Mouse (Mus musculus) urinary bladder, postnatal 25 days (tissue): Measurements from ENCODE around the gene Lce6a.

Experiments
- DNase-seq: peaks from one replicate; pipeline ENCODE4 v3.0.0; 2022; ENCODE audit warnings: low spot score

Gene Lce6a

DNA sequence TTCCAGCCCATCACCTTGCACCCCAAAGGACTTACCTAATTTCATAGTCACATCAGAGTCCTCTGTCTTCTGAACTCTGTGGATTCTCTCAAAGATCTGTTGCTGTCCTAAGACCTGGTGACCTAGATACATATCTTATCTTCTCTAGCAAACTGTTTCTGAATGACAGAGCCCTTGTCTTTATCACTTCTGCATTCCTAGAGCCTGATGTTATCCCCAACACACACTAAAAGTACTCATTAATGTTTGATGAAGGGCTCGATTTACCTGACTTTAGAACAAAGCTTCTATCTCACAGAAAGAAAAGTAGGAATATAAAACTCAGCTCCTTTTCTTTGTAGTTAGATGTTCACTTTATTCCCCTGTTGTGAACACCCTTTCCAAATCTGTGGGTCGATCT, at the start of gene Lce6a:
Gene Lce6a (minus strand): TSS at position 101 of the 400 bp plus-strand sequence.
- no peak for DNase-seq

DNA sequence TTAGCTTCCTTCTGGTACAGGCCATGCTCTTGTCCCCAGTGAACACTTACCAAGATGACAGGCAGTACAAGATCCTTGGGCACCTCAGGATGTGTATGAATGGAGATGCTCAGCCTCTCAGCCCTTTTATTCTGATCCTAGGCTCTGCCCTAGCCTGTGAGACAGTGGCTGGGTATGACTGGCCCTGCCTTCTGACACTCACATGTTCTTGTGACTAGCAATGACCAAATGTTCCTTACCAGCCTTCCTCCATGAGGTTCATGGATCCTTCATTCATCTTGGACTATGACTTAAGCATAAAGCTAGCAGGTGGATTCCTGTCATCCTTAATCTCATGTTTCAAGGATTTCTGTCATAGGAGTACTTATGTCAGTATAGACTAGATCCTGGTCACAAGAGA, 48.8 kb upstream of the Lce6a start, which contains the start of gene Lce1a2:
Gene Lce1a2 (minus strand): TSS at position 101 of the 400 bp plus-strand sequence.
- DNase-seq = no peak

DNA sequence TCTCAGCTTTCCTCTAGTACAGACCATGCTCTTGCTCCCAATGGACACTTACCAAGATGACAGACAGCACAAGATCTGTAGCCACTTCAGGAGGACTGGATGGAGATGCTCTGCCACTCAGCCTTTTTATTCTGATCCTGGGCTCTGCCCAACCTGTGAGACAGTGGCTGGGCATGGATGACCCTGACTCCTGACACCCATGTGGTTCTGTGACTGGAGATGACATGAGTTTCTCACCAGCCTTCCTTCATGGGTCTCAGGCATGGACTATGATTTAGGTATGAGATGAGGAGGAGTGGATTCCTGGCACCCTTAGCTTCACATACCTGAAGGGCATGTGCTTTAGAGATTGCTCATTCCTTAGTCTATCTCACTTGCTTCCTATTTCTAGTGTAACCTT, 35.4 kb upstream of the Lce6a start, which contains the start of gene Lce1b:
Gene Lce1b (minus strand): TSS at position 101 of the 400 bp plus-strand sequence.
- DNase-seq = no peak

DNA sequence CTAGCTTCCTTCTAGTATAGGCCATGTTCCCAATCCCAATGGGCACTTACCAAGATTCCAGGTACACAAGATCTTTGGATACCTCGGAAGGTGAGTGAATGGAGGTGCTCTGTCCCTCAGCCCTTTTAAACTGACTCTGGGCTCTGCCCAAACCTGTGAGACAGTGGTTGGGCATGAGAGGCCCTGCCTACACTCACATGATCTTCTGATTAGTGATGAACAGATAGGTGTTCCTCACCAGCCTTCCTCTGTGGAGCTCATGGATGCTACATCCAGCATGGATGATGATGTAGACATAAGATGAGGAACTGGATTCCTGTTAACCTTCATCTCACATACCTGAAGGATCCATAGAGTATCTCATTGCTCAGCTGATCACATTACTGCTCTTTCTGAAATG, 26.7 kb upstream of the Lce6a start, which contains the start of gene Lce1a1:
Gene Lce1a1 (minus strand): TSS at position 101 of the 400 bp plus-strand sequence.
- DNase-seq = no peak

DNA sequence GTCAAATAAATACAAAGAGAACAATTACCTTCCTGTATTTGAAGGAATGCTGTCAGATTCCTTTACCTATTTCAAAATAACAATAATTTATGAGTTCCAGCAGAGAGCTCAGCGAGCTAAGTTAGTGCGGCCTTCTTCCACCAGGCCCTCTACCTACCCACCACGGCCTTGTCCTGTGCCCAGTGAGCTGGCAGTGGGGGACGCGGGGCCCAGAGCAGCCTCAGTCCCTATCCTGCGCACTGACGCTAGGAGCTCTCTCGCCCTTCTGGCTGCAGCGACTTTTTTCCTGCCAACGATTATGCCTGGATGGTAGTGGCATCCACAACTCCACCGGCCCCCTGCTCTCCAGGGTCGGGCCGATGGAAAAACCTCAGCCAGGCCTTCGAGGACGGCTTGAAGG, 18.4 kb upstream of the Lce6a start:
- no peak for DNase-seq

GRCm38 (mm10) chr3:92638653-92638991, 17.2 kb upstream of the Lce6a start:
- no peak for DNase-seq

DNA sequence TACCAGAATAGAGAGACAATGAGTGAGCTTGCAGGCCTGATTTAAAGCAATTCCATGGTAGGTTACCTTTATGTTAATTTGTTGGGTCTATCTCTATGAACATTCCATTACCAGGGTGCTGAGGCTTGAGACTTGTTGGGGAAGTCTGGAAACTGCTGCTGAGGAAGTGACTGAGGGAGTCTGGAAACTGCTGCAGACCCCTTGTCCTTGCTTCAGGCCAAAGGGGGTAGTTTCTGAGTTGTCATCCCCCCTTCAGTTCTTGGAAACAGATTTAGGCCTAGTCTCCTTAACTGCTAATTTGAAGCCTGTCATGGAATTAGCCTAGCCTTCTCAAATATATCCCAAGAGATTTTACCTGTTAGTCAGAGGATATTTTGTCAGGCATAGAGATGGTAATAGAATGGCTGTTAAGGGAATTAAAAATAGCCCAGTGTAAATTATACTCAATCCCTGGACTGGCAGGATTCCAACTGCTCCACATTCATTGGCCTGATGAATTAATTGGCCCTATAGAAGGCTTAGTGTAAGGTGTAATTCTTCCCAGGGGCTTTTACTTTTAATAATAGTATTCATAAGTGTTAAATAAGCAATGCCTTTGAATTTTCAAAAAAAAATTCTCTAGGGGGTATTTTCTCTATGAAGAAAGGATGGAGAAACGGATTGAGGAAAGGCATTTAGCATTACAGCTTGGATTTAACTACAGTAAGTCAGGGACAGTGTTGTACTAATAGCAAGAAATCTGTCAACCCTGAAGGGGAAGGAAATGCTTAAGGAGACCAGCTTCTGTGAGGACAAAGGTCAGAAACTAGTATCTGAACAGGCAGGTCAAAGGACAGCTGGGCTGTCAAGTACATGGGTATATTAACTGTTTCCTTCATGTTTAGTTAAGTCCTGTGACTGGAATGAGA, 16.5 kb upstream of the Lce6a start:
- no peak for DNase-seq

DNA sequence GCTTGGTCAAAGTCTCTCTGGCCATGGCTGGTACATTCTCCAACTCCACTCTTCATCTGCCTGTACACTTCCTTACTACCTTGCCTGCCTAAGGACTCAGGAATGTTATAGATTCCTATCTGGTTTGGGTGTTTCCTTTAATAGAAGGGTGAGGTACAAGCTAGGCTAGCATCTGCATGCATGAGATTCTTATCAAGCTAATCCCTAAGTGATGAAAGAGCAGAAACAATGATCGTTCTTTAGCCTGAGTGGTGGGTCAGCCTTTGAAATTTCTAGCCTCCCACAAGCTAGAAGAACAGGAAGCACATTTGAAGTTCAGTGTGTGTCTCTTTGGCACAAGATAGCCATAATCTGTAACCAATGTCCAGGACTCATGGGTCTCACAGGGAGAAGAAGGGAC, 11.7 kb downstream of the Lce6a start:
- no peak for DNase-seq

GRCm38 (mm10) chr3:92607392-92607791, 14.1 kb downstream of the Lce6a start, which contains the start of gene 2210017I01Rik:
2210017I01Rik (minus strand) TSS chr3:92607492.
- no peak for DNase-seq

DNA sequence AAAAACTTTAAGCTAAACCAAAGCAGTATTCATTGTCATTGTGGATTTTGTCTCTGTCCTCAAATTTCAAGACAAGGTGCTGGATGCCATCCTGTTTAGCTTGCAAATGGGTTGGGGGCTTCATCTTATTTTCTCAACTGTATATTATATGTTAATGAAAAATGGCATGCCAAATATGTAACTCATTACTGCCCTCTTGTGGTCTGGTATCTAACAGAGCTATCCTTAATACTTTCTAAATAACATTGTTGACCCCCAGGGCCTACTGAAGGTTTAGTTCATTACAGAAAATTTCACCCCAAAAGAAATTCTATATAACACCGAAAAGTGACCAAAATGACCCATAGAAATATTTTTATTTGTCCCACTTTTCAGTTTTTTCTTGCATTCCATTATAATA, 19.3 kb downstream of the Lce6a start:
- DNase-seq = no peak

GRCm38 (mm10) chr3:92600456-92600855, 21.0 kb downstream of the Lce6a start:
- no peak for DNase-seq

GRCm38 (mm10) chr3:92599973-92600372, 21.5 kb downstream of the Lce6a start:
- DNase-seq = no peak

- DNase-seq = no peak
Measured at GRCm38 (mm10) chr3:92598429-92598828, 23.0 kb downstream of the Lce6a start.

DNA sequence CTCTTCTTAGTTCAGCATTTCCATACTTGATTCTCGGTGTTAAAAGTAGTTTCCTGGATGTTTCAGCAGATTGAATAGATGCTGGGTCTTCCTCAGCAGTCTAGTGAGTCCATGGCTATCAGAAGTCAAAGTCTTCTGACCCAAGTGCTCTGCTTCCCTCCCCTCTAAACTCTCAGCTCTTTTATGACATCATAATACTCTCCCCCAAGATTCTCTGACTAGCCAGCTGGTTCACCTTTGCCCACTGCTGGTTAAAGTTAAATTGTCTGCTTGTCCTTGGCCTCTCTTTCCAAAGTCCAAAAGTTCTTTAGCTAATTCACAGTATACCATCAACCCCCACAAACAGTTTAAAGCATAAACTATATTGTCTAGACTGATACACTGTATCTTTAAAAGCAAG, 32.6 kb downstream of the Lce6a start, which contains the start of gene Smcp:
Gene Smcp (minus strand): TSS at position 140 of the 400 bp plus-strand sequence.
- no peak for DNase-seq

DNA sequence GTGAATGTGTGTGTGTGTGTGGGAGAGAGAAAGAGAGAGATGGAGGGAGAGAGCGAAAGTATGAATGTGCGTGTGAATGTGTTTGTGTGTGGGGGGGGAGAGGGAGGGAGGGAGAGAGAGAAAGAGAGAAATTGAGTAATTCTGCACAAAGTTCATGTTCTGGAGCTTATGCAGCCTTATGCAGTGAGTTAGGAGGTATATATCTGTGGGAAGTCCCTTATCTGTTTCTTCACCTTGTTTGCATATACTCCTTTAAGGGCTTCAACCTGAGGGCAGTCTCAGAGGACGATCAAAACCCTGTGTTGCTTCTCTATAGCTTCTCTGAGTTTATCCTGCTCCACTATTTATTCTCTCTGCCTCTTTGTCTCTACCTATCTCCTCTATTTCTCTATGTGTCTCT, 34.3 kb downstream of the Lce6a start:
- DNase-seq = no peak

DNA sequence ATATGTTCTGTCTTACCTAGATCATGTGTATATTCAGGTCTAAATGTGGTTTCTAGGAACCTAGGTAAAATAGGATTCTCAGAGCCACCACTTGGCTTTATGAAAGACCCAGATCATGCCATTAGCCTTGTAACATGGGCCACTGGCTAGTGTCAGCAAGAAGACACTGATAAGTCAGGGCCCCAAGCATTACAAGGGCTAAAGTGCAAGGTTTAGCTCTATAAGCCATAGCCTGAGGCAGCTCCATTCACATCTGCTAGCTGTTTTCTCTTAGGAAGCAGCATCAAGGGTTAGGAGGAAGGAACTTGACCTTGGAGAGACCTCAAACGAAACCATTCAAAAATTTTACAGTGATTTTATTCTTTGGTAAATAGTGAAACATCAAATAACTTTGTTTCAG, 36.4 kb downstream of the Lce6a start:
- DNase-seq = no peak

GRCm38 (mm10) chr3:92583164-92583826, 38.2 kb downstream of the Lce6a start:
- DNase-seq = no peak

DNA sequence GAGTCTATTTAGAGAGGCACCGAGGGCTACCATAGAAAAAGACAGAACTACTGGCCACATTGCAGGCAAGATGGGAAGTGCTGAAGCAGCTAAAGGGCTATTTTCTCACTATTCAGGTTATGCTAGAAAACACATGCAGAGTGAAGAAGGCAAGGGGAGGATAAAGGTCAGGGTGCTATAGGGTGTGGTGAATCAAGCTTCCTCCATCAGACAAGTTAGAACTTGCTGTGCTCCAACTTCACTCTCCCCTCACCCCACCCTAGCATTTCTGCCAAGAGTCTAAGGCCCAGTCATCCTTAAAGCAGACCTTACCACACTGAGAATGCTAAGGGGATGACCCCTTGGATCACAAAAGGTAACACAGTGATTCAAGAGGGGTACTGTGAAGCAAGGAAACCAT, 42.0 kb downstream of the Lce6a start:
- DNase-seq = no peak

DNA sequence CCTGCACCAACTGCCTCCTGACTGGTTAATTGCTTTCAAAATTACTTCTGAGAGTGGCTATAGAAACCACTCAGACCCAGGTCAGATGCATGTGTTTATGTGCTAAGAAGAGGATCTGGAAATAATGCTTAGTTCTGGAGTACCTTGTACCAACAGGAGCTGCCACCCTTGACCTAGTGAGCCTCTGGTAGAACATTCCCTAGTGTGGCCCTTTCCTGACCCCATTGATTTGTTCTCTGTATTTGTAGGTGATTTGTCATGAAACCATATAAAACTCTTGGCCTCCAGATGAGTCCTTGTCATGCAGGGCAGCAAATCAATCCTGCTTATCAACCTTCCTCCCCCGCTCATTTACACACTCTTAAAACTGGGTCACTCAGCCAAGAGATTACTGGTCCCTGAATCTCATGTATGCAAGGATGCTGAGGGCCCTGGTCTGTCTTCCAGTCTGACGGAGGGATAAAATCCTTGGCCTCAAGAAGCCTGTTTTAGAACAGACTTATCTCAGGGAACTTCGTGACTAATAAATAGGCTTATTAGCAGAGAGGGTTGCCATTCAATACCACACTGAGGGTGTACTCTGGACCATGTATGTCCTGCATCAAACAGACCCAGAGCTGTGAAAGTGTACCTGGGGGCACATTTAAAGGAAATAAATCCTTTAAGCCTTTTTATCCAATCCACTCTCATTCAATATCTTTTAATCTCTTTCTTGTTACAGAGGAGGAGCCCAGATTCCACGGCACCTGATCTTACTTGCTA, 42.6 kb downstream of the Lce6a start:
- no peak for DNase-seq

DNA sequence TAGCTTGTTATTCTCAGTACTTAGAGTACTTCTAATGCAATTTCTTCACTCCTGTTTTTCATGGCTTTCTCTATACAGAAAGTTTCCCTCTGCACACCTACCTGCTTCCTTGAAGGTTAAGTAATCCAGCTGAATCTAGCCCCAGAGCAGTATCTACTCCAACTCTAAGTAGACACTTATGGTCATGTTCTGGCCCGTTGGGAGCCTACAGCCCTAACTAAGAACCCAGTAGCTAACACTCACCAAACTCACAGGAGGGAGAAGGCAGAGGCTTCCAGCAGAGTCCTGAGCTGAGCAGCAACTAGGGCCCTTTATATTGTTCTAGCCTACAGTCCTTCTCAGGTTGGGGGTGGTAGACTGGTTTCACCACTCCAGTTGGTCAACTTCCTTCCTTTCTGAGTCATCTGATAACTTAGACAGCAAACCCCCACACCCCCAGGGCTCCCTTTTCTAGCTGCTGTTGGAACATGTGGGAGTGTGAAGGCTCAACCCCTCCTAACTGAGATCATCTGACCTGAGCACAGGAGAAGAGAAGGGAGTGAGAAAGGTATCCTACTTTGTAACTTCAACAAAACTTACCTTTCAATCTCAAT, 47.9 kb downstream of the Lce6a start, which contains the start of gene Ivl:
Gene Ivl (minus strand): TSS at position 287 of the 593 bp plus-strand sequence.
- DNase-seq = peak; percentile 31

DNA sequence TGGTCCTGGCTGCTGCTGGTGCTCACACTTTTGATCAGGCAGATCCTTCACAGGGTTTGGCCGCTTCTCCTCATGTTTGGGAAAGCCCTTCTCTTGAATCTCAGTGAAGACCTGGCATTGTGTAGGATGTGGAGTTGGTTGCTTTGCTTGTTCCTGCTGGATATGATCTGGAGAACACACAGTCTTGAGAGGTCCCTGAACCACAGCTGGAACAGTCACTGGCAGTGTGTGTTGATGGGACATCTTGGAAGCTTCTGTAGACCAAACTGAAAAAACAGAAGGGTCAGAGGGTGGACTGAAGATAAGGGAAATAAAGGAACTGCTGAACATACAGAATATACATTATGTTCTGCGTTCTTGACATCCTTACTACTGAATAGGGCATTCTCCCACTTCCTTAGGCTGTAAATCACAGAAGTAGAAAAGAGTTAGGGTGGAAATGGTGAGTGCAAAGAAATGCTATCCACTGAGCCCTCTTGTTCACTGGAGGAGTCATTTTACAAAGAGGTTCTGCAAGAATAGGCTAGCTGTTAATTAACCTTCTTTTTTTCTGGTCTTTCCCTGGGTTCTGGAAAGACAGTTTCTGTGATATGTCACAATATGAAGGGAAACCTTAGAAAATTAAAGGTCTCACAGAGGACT, 48.8 kb downstream of the Lce6a start:
- no peak for DNase-seq
